Mouse (Mus musculus) hindbrain, embryonic 11.5 days (tissue): ENCODE measurements around the gene Nedd4. TPM values are rescaled to one million over a fixed set of nuclear protein-coding genes. Genes with fewer than 3 reads are reported as not detected.

Source experiments
- ATAC-seq: fragments of 200-750 bp; cut with Nextera tagmentation; 2 replicates; pipeline ENCODE4 v1.8.0; 2017; ENCODE audit warnings: mild to moderate bottlenecking, moderate TSS enrichment, moderate library complexity; ENCODE audit not compliant: low FRiP score
- DNase-seq: peaks from one replicate; pipeline ENCODE4 v3.0.0-alpha.2; 2015; ENCODE audit warnings: low spot score
- H3K27ac ChIP-seq: fragments of 300-500 bp; sonication (generic); 2 replicates; pipeline ENCODE4 v1.5.1; 2014; ENCODE audit warnings: mild to moderate bottlenecking, low read depth, low read length
- H3K27me3 ChIP-seq: fragments of 300-500 bp; sonication (generic); 2 replicates; pipeline ENCODE4 v1.6.1; 2014; ENCODE audit warnings: mild to moderate bottlenecking, low read length, moderate library complexity, mixed read lengths; ENCODE audit not compliant: control insufficient read depth, insufficient read depth
- H3K36me3 ChIP-seq: fragments of 300-500 bp; sonication (generic); 2 replicates; pipeline ENCODE4 v1.6.1; 2014; ENCODE audit warnings: mild to moderate bottlenecking, low read length, moderate library complexity, mixed read lengths; ENCODE audit not compliant: control insufficient read depth, insufficient read depth
- H3K4me1 ChIP-seq: fragments of 300-500 bp; sonication (generic); replicated peaks from 2 replicates; pipeline ENCODE4 v1.6.1; 2014; ENCODE audit warnings: low read length, mixed read lengths; ENCODE audit not compliant: control insufficient read depth, insufficient read depth
- H3K4me2 ChIP-seq: fragments of 300-500 bp; sonication (generic); replicated peaks from 2 replicates; pipeline ENCODE4 v1.6.1; 2014; ENCODE audit warnings: mild to moderate bottlenecking, low read depth, low read length
- H3K4me3 ChIP-seq: fragments of 300-500 bp; sonication (generic); 2 replicates; pipeline ENCODE4 v1.5.1; 2014; ENCODE audit warnings: low read depth, low read length
- H3K9ac ChIP-seq: fragments of 300-500 bp; sonication (generic); 2 replicates; pipeline ENCODE4 v1.6.1; 2014; ENCODE audit warnings: low read depth, low read length
- H3K9me3 ChIP-seq: fragments of 300-500 bp; sonication (generic); 2 replicates; pipeline ENCODE4 v1.6.1; 2016; ENCODE audit warnings: low read length; ENCODE audit not compliant: control insufficient read depth
- WGBS: fragments of 180-500 bp; shearing (Covaris S2); extraction: QIAGEN DNeasy Blood & Tissue Kit; methylation state at CpG from one replicate; pipeline ENCODE4 v1.1.7; 2014; 5-methylcytosine and 5-hydroxymethylcytosine counted together
- polyA plus RNA-seq: library from polyadenylated mRNA; unstranded; fragments of >200 nt; fragmentation: Nextera tagmentation; extraction: Ambion mirVana; gene quantifications from 2 replicates; pipeline ENCODE4 v1.2.1, GENCODE M21; 2014

Nedd4 gene
- polyA plus RNA-seq, 1 experiment from 2014 or later: 708 TPM

DNA sequence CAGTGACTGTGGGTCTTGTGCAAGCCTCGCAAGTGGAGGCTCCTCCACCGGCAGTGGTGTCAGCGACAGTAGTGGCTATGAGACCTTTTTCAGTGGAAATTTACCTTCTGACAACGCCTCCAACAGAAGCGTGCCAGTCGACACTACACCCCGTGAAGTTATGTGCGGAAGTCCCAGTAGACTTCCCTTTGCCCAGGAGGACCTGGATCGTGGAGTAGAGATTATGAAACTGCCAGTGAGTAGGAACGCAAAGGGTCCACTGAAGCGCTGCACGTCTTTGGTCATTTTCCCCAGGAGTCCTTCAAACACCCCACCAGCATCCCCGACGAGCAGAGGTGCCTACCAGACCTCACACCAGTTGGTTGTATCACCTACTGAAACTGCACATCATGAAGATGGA lies 31.7 kb downstream of the Nedd4 start:
- peaks cover 14% of the 10 kb centered on the region for H3K36me3 ChIP-seq
- no peak for DNase-seq

DNA sequence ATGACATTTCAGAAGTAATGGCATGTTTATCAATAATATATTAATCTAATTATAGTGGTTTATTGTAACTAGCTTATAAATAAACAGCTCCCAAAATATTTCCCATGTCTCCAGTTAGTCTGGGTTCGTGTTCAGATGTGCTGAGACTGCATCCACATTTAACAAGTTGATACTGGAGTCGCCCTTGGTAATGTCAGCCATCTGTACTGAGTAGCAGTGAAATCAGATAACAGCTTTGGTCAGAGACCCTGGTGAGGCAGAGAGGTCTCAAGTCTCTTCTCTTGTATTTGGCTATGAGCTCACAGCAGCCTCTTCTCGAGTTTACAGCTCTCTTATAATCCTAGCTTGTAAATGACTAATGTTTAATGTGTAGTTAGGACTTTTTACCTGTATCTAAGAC lies 34.4 kb downstream of the Nedd4 start:
- Histone ChIP-seq H3K4me1 (no peaks in the 10 kb centered on the region), H3K36me3 (peaks cover 14% of the 10 kb centered on the region), H3K9me3 (no peaks in the 10 kb centered on the region), H3K27me3 (no peaks in the 10 kb centered on the region), H3K27ac (no peak overlapping the region), H3K4me3 (no peak overlapping the region), H3K9ac (no peak overlapping the region), H3K4me2 (no peak overlapping the region)
- WGBS: 81% methylated on average over 3 of the region's 3 CpGs
- DNase-seq: no peak
- ATAC-seq: no peak

More for the DNA sequence above, 31.7 kb downstream of the Nedd4 start:
- H3K9me3 ChIP-seq: no peaks in the 10 kb centered on the region
- no peak overlapping the region for H3K9ac ChIP-seq
- H3K4me2 ChIP-seq: no peak overlapping the region
- no peaks in the 10 kb centered on the region for H3K4me1 ChIP-seq
- ATAC-seq: no peak
- H3K4me3 ChIP-seq: no peak overlapping the region
- no peak overlapping the region for H3K27ac ChIP-seq
- 91% methylated on average over 14 of the region's 14 CpGs for WGBS
- no peaks in the 10 kb centered on the region for H3K27me3 ChIP-seq

DNA sequence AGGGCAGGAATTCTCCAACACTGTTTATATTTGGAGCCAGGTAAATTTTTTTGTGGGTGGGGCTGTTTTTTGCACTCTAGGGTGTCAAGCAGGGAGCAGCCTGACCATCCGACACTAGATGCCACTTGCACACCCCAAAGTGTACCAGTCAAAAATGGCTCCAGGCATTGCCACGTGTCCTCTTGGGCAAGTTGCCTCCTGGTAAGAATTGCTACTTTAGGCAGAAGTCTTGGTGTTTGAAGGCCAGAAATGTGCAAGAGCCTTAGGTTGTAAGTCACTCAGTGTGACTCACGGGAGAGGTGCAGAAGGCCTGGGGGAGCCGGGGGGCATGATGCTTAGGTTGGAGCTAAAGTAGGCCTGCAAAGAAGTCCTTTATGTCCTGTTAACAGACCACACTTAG lies 35.6 kb downstream of the Nedd4 start:
- Histone ChIP-seq H3K9ac (no peak overlapping the region), H3K36me3 (peaks cover 18% of the 10 kb centered on the region), H3K27ac (no peak overlapping the region), H3K9me3 (no peaks in the 10 kb centered on the region), H3K4me3 (no peak overlapping the region), H3K27me3 (no peaks in the 10 kb centered on the region), H3K4me2 (no peak overlapping the region), H3K4me1 (no peaks in the 10 kb centered on the region)
- no peak for DNase-seq
- ATAC-seq: no peak
- 90% methylated on average over 4 of the region's 4 CpGs for WGBS

DNA sequence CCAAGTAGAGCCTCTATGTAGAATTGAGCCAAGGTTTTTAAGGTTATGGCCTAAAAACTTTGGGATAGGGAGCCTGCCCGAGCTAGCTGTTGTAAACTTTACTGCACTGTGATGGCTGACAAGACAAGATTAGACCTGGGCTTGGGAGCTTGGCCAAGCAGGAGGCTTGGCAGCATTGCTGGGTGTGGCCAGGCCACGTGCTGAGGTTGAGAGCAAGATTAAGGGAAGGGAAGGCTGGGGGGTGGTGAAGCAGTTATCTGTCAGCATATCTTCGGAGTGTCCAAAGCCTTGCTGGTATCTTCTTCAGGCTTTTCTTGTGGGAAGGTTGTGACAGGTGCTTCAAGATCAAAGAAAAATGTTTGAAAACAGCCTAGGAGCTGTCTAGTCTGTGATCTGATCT lies 37.6 kb downstream of the Nedd4 start:
- 92% methylated on average over 3 of the region's 3 CpGs for WGBS
- ATAC-seq (no peak), DNase-seq (no peak)
- Histone ChIP-seq H3K27ac (no peak overlapping the region), H3K36me3 (peaks cover 13% of the 10 kb centered on the region; the same call in 1 of the 2 replicates), H3K4me2 (no peak overlapping the region), H3K4me3 (no peak overlapping the region), H3K27me3 (no peaks in the 10 kb centered on the region), H3K4me1 (no peaks in the 10 kb centered on the region), H3K9ac (no peak overlapping the region), H3K9me3 (no peaks in the 10 kb centered on the region)

DNA sequence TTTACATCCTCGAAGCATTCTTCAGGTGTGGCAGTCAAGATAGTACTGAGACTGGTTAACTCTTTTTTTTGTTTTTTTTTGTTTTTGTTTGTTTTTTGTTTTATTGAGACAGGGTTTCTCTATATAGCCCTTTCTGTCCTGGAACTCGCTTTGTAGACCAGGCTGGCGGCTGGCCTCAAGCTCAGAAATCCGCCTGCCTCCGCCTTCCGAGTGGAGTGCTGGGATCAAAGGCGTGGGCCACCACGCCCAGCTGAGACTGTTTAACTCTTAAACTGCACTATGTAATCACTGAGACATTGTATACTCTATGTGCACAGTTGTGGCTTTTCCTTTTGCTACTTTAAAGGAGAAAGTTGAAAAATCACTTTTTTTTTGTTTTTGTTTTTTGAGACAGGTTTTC lies 39.3 kb downstream of the Nedd4 start:
- no peak overlapping the region for H3K9ac ChIP-seq
- no peak overlapping the region for H3K27ac ChIP-seq
- no peaks in the 10 kb centered on the region for H3K4me1 ChIP-seq
- no peaks in the 10 kb centered on the region for H3K27me3 ChIP-seq
- H3K9me3 ChIP-seq: no peaks in the 10 kb centered on the region
- ATAC-seq (no peak), DNase-seq (no peak)
- 75% methylated on average over 8 of the region's 8 CpGs for WGBS
- H3K36me3 ChIP-seq: peaks cover 13% of the 10 kb centered on the region; the same call in 1 of the 2 replicates
- no peak overlapping the region for H3K4me3 ChIP-seq
- no peak overlapping the region for H3K4me2 ChIP-seq

DNA sequence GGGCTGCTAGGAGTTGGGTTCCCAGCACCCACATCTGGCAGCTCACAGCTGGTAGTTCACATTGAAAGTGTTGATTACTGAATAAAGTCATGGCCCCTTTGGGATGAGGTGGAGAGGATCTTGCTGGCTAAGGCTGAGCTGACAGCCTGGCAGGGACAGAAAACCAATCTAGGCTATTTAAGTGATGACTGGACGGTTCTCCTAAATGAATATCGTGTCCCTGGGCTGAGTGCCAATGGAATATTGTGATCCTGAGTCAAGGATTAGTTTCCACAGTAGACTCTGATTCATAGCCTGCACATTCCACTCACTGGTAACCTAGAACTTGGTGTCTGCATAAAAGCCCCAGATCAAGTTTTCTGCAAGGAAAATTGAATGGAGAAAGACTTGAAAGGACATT lies 39.9 kb downstream of the Nedd4 start:
- H3K4me2 ChIP-seq: no peak overlapping the region
- no peak for ATAC-seq
- H3K9me3 ChIP-seq: no peaks in the 10 kb centered on the region
- H3K27me3 ChIP-seq: no peaks in the 10 kb centered on the region
- no peak for DNase-seq
- peaks cover 10% of the 10 kb centered on the region; the same call in 1 of the 2 replicates for H3K36me3 ChIP-seq
- H3K9ac ChIP-seq: no peak overlapping the region
- no peak overlapping the region for H3K27ac ChIP-seq
- WGBS: 81% methylated on average over 2 of the region's 2 CpGs
- no peak overlapping the region for H3K4me3 ChIP-seq
- H3K4me1 ChIP-seq: no peaks in the 10 kb centered on the region

DNA sequence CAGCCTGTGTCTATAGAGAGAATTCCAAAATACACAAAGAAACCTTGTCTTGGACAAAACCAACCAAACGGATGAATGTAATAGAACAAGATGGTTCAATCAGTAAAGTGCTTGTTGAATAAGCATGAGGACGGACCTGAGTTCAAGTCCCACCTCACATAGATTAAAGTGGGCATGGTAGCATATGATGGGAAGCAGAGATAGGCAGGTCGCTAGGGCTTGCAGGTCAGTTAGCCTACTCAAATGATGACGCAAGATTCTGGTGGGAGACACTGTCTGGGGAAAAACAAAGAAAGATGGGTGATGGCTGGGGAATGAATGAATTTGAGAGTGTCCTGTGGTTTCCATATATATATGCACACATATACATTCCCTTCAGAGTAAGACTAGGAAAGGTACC lies 41.0 kb downstream of the Nedd4 start:
- no peak overlapping the region for H3K4me2 ChIP-seq
- no peak overlapping the region for H3K4me3 ChIP-seq
- H3K4me1 ChIP-seq: no peaks in the 10 kb centered on the region
- H3K9ac ChIP-seq: no peak overlapping the region
- ATAC-seq (no peak), DNase-seq (no peak)
- 95% methylated on average over 4 of the region's 4 CpGs for WGBS
- peaks cover 8% of the 10 kb centered on the region; the same call in 1 of the 2 replicates for H3K36me3 ChIP-seq
- H3K27ac ChIP-seq: no peak overlapping the region
- no peaks in the 10 kb centered on the region for H3K9me3 ChIP-seq
- H3K27me3 ChIP-seq: no peaks in the 10 kb centered on the region

DNA sequence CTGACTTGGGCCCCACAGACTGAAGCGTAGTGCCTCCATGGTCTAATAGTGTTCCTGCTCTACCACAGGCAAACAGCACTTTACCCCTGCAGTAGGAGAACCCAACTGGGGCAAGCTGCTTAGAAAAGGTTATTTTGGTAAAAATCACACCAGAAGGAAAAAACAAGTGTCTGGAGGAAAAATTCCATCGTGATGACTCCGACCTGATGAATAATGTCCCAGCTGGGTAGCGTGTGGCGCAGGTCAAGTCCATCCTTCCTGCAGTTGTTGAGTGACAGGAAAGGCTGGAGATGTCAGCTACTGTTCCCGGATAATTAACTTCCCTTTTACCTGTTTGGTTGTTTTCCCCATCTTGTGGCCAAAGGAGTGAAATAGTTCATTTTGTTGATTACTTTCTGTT lies 41.6 kb downstream of the Nedd4 start:
- Histone ChIP-seq H3K9ac (no peak overlapping the region), H3K27me3 (no peaks in the 10 kb centered on the region), H3K36me3 (peaks cover 8% of the 10 kb centered on the region; the same call in 1 of the 2 replicates), H3K27ac (no peak overlapping the region), H3K9me3 (no peaks in the 10 kb centered on the region), H3K4me2 (no peak overlapping the region), H3K4me1 (no peaks in the 10 kb centered on the region), H3K4me3 (no peak overlapping the region)
- WGBS: 82% methylated on average over 6 of the region's 6 CpGs
- ATAC-seq (no peak), DNase-seq (no peak)

DNA sequence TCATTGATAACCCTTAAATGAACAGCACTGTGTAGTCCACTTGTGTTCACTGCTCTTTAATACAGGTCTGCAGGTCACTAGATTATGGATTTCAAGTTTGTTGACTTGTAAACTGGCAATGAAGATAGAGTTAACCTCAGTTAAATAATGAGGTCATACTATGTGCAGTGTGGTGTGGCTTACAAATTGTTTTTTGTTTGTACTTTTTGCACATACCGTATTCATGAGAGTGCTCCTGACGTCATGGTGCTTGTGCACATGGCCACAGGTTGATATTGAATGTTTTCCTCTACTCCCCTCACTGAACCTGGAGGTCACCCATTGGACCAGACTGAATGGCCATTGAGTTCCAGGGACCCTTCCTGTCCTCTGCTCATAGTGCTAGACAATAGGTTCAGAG lies 43.1 kb downstream of the Nedd4 start:
- Histone ChIP-seq H3K4me3 (no peak overlapping the region), H3K4me2 (no peak overlapping the region), H3K36me3 (peaks cover 11% of the 10 kb centered on the region; the same call in 1 of the 2 replicates), H3K27ac (no peak overlapping the region), H3K27me3 (no peaks in the 10 kb centered on the region), H3K9me3 (no peaks in the 10 kb centered on the region), H3K9ac (no peak overlapping the region), H3K4me1 (no peaks in the 10 kb centered on the region)
- no peak for ATAC-seq
- 87% methylated on average over 2 of the region's 2 CpGs for WGBS
- no peak for DNase-seq
